Mouse (Mus musculus) bone marrow, adult 2 months (tissue): ENCODE results near the gene Med7.

Experiments
- CTCF ChIP-seq: fragments of 200-500 bp; IDR thresholded peaks from 2 replicates; pipeline ENCODE4 v1.5.1; 2011; ENCODE audit warnings: low read length, control low read depth; ENCODE audit not compliant: control insufficient read depth, insufficient read depth
- POLR2A ChIP-seq: fragments of 200-500 bp; IDR thresholded peaks from 2 replicates; pipeline ENCODE4 v1.6.1; 2011; ENCODE audit warnings: low read depth, mild to moderate bottlenecking, control low read depth, low read length, borderline replicate concordance; ENCODE audit not compliant: control insufficient read depth

GRCm38 (mm10) chr11:46406721-46407120, 30.0 kb upstream of the Med7 start:
- TF ChIP-seq CTCF, result no peak
- no peak for TF ChIP-seq POLR2A
